In genomic region chr15:102101672-102102541, GRCm38 (mm10) we compare ENCODE assay signal across 7 mouse cellular contexts. TPM values are rescaled to one million over a fixed set of nuclear protein-coding genes. Genes with fewer than 3 reads are reported as not detected.
A peak's percentile ranks its signal among the peaks of the same experiment; 100 is the strongest.
DNase-seq lines count a peak whose midpoint lies in the region; ATAC-seq and TF ChIP-seq lines count a peak whose summit lies in the region.

No protein-coding gene starts in this region.

- peak; percentile 86; the same call in 1 of the 2 replicates for TF ChIP-seq POLR2A in lung, adult 2 months (IDR thresholded peaks at IDR 0.05; ENCODE audit: borderline replicate concordance, extremely low read depth, low read depth, low read length)

- no peak for TF ChIP-seq CTCF in C2C12 (IDR thresholded peaks at IDR 0.05; ENCODE audit: control insufficient read depth, insufficient read depth, insufficient read length)
- TF ChIP-seq CTCF in intestine, postnatal 0 days (IDR thresholded peaks at IDR 0.05; ENCODE audit: low read depth) = peak; percentile 1
- no peak for TF ChIP-seq CTCF in lung, adult 2 months (IDR thresholded peaks at IDR 0.05; ENCODE audit: insufficient read depth, low read length)

- peak; percentile 65 for DNase-seq in NIH3T3 (ENCODE audit: low read depth)
- peak; percentile 99 for DNase-seq in heart, adult 11 months
- DNase-seq in lung, adult 2 months = peak; percentile 80
- peak; percentile 54 for DNase-seq in testis, postnatal 10 days (ENCODE audit: low spot score)
- DNase-seq in ovary, postnatal 10 days (ENCODE audit: low spot score) = no peak

- H3K36me3 ChIP-seq in C2C12 (ENCODE audit: control insufficient read depth, insufficient read depth) = peaks cover 44% of the 10 kb centered on the region
- peaks cover 20% of the 10 kb centered on the region; the same call in 1 of the 2 replicates for H3K36me3 ChIP-seq in intestine, postnatal 0 days (ENCODE audit: control insufficient read depth, insufficient read depth)

- H3K79me2 ChIP-seq in C2C12 (ENCODE audit: control insufficient read depth, insufficient read depth) = peaks cover 56% of the 10 kb centered on the region

- peak overlapping the region; percentile 88 for H3K4me2 ChIP-seq in intestine, postnatal 0 days (replicated peaks; ENCODE audit: low read depth)

- peak overlapping the region; percentile 87 for H3K27ac ChIP-seq in intestine, postnatal 0 days (ENCODE audit: low read depth, low read length)

- no peaks in the 10 kb centered on the region for H3K27me3 ChIP-seq in C2C12 (ENCODE audit: control insufficient read depth, insufficient read depth, insufficient read length)
- H3K27me3 ChIP-seq in intestine, postnatal 0 days (replicated peaks; ENCODE audit: control insufficient read depth, insufficient read depth, low read length) = no peaks in the 10 kb centered on the region

- peak overlapping the region; percentile 72 for H3ac ChIP-seq in C2C12 (ENCODE audit: control insufficient read depth, insufficient read length, low read depth)

- H3K9ac ChIP-seq in intestine, postnatal 0 days (ENCODE audit: low read depth, low read length) = peak overlapping the region; percentile 50; the same call in 1 of the 2 replicates

- peaks cover 30% of the 10 kb centered on the region for H3K4me1 ChIP-seq in intestine, postnatal 0 days (replicated peaks; ENCODE audit: control insufficient read depth, insufficient read depth, low read length)
- H3K4me1 ChIP-seq in lung, adult 2 months (ENCODE audit: control insufficient read depth, insufficient read depth, low read length) = peaks cover 33% of the 10 kb centered on the region

- H3K9me3 ChIP-seq in intestine, postnatal 0 days (ENCODE audit: control insufficient read depth) = no peaks in the 10 kb centered on the region

- peak; percentile 12 for ATAC-seq in intestine, postnatal 0 days

- H3K79me3 ChIP-seq in C2C12 (ENCODE audit: low read depth) = peaks cover 6% of the 10 kb centered on the region

- WGBS in intestine, postnatal 0 days = 33% methylated on average over 11 of the region's 11 CpGs
- 16% methylated on average over 11 of the region's 11 CpGs for WGBS in lung, adult 2 months

- peak overlapping the region; percentile 63 for H3K4me3 ChIP-seq in C2C12 (ENCODE audit: insufficient read depth, poor library complexity, severe bottlenecking)
- H3K4me3 ChIP-seq in intestine, postnatal 0 days (ENCODE audit: low read depth, low read length) = peak overlapping the region; percentile 57
- H3K4me3 ChIP-seq in lung, adult 2 months (replicated peaks; ENCODE audit: extremely low read depth, low read depth, low read length) = peak overlapping the region; percentile 69

TF ChIP-seq in C2C12, 6 proteins besides CTCF, POLR2A, EP300 and RAD21:
- TF ChIP-seq MYOD1 (IDR thresholded peaks at IDR 0.05; ENCODE audit: control insufficient read depth, insufficient read length, low read depth) = no peak
- no peak for TF ChIP-seq MAX (IDR thresholded peaks at IDR 0.05)
- TF ChIP-seq CEBPB (IDR thresholded peaks at IDR 0.05; ENCODE audit: low read depth) = no peak
- no peak for TF ChIP-seq USF1 (IDR thresholded peaks at IDR 0.05; ENCODE audit: low read depth)
- TF ChIP-seq FOSL1 (IDR thresholded peaks at IDR 0.05; ENCODE audit: insufficient read depth, low read length, poor library complexity, severe bottlenecking) = no peak
- no peak for TF ChIP-seq MYOG (IDR thresholded peaks at IDR 0.05; ENCODE audit: control insufficient read depth, extremely low read depth, insufficient read length)

RNA-seq across cellular contexts. Expression of gene Tns2, which starts 1.7 kb away (rescaled TPM):
- polyA plus RNA-seq in C2C12 (2012; fragmentation: generic; extraction: Trizol) = 67.8 TPM
- polyA plus RNA-seq in intestine, postnatal 0 days (2015; fragmentation: Nextera tagmentation; extraction: Ambion mirVana) = 11.7 and 15.0 TPM in 2 replicates
- polyA plus RNA-seq in lung, adult 2 months (2012; rRNA removed) = 255 and 329 TPM in 2 replicates

RNA-seq across cellular contexts. Expression of gene Eif4b, which starts 28.3 kb away (rescaled TPM):
- 268 TPM for polyA plus RNA-seq in C2C12 (2012; fragmentation: generic; extraction: Trizol)
- 47.8 and 53.0 TPM in 2 replicates for polyA plus RNA-seq in intestine, postnatal 0 days (2015; fragmentation: Nextera tagmentation; extraction: Ambion mirVana)
- polyA plus RNA-seq in lung, adult 2 months (2012; rRNA removed) = 47.3 and 87.1 TPM in 2 replicates

RNA-seq across cellular contexts. Expression of gene Spryd3, which starts 34.1 kb away (rescaled TPM):
- polyA plus RNA-seq in C2C12 (2012; fragmentation: generic; extraction: Trizol) = 47.1 TPM
- 26.3 and 26.7 TPM in 2 replicates for polyA plus RNA-seq in intestine, postnatal 0 days (2015; fragmentation: Nextera tagmentation; extraction: Ambion mirVana)
- polyA plus RNA-seq in lung, adult 2 months (2012; rRNA removed) = 40.8 and 55.2 TPM in 2 replicates

RNA-seq across cellular contexts. Expression of gene Igfbp6, which starts 42.3 kb away (rescaled TPM):
- 297 TPM for polyA plus RNA-seq in C2C12 (2012; fragmentation: generic; extraction: Trizol)
- polyA plus RNA-seq in intestine, postnatal 0 days (2015; fragmentation: Nextera tagmentation; extraction: Ambion mirVana) = 27.8 and 29.1 TPM in 2 replicates
- 337 and 400 TPM in 2 replicates for polyA plus RNA-seq in lung, adult 2 months (2012; rRNA removed)

RNA-seq across cellular contexts. Expression of gene Soat2, which starts 48.4 kb away (rescaled TPM):
- 0.06 TPM for polyA plus RNA-seq in C2C12 (2012; fragmentation: generic; extraction: Trizol)
- 52.7 and 56.7 TPM in 2 replicates for polyA plus RNA-seq in intestine, postnatal 0 days (2015; fragmentation: Nextera tagmentation; extraction: Ambion mirVana)
- polyA plus RNA-seq in lung, adult 2 months (2012; rRNA removed) = 1.1 and 1.2 TPM in 2 replicates
